ENCODE assay signal across 8 mouse cellular contexts in genomic region chr10:11281498-11282305, GRCm38 (mm10). TPM values are rescaled to one million over a fixed set of nuclear protein-coding genes. Genes with fewer than 3 reads are reported as not detected.
DNase-seq lines count a peak whose midpoint lies in the region; ATAC-seq and TF ChIP-seq lines count a peak whose summit lies in the region.

No protein-coding gene starts in this region.

- no peaks in the 10 kb centered on the region for H3K36me3 ChIP-seq in intestine, postnatal 0 days (ENCODE audit: control insufficient read depth, insufficient read depth)
- no peaks in the 10 kb centered on the region; the same call in 1 of the 2 replicates for H3K36me3 ChIP-seq in liver, embryonic 14.5 days (replicated peaks; ENCODE audit: control insufficient read depth, insufficient read depth, low read depth)
- no peaks in the 10 kb centered on the region for H3K36me3 ChIP-seq in neural tube, embryonic 13.5 days

- H3K9me3 ChIP-seq in intestine, postnatal 0 days (ENCODE audit: control insufficient read depth), result no peaks in the 10 kb centered on the region
- no peaks in the 10 kb centered on the region for H3K9me3 ChIP-seq in liver, embryonic 14.5 days (ENCODE audit: control insufficient read depth, low read length)
- H3K9me3 ChIP-seq in neural tube, embryonic 13.5 days, result no peaks in the 10 kb centered on the region

- peak overlapping the region; percentile 88 for H3K4me3 ChIP-seq in layer of hippocampus, adult 2 months
- peak overlapping the region; percentile 81 for H3K4me3 ChIP-seq in intestine, postnatal 0 days (ENCODE audit: low read depth, low read length)
- peak overlapping the region; percentile 99 to 100 for H3K4me3 ChIP-seq in liver, embryonic 14.5 days (ENCODE audit: insufficient read depth in 1 of 2, low read depth in 2 of 2, low read length in 2 of 2)
- H3K4me3 ChIP-seq in neural tube, embryonic 13.5 days, result peak overlapping the region; percentile 96

- TF ChIP-seq EP300 in liver, embryonic 14.5 days (IDR thresholded peaks at IDR 0.05; ENCODE audit: low read depth), result no peak

- H3K27me3 ChIP-seq in intestine, postnatal 0 days (replicated peaks; ENCODE audit: control insufficient read depth, insufficient read depth, low read length), result no peaks in the 10 kb centered on the region
- H3K27me3 ChIP-seq in liver, embryonic 14.5 days (ENCODE audit: control insufficient read depth, insufficient read depth, low read length), result no peaks in the 10 kb centered on the region
- H3K27me3 ChIP-seq in neural tube, embryonic 13.5 days, result no peaks in the 10 kb centered on the region

- peak overlapping the region; percentile 93 for H3K9ac ChIP-seq in intestine, postnatal 0 days (ENCODE audit: low read depth, low read length)
- H3K9ac ChIP-seq in liver, embryonic 14.5 days (replicated peaks), result peak overlapping the region; percentile 100
- H3K9ac ChIP-seq in neural tube, embryonic 13.5 days, result peak overlapping the region; percentile 94

- H3K27ac ChIP-seq in layer of hippocampus, adult 2 months, result peak overlapping the region; percentile 100
- peak overlapping the region; percentile 99 for H3K27ac ChIP-seq in intestine, postnatal 0 days (ENCODE audit: low read depth, low read length)
- peak overlapping the region; percentile 93 for H3K27ac ChIP-seq in liver, embryonic 14.5 days
- H3K27ac ChIP-seq in neural tube, embryonic 13.5 days (replicated peaks), result peak overlapping the region; percentile 97

- H3K4me2 ChIP-seq in intestine, postnatal 0 days (replicated peaks; ENCODE audit: low read depth), result peak overlapping the region; percentile 97
- peak overlapping the region; percentile 64 for H3K4me2 ChIP-seq in liver, embryonic 14.5 days (ENCODE audit: low read depth)
- peak overlapping the region; percentile 86 for H3K4me2 ChIP-seq in neural tube, embryonic 13.5 days

- under 1% methylated on average over 50 of the region's 68 CpGs for WGBS in intestine, postnatal 0 days
- WGBS in liver, embryonic 14.5 days (ENCODE audit: insufficient replicate concordance), result under 1% methylated on average over 53 of the region's 68 CpGs
- under 1% methylated on average over 46 of the region's 68 CpGs for WGBS in neural tube, embryonic 13.5 days

- no peak for DNase-seq in layer of hippocampus, adult 2 months (ENCODE audit: low spot score in 2 of 2)
- no peak for DNase-seq in layer of hippocampus, adult 8-10 months (ENCODE audit: low spot score in 2 of 2)
- DNase-seq in cerebellum, adult 8-10 months, result peak; percentile 34
- DNase-seq in forelimb bud, embryonic 11.5 days (ENCODE audit: low read depth, low spot score), result peak; percentile 56
- peak; percentile 16 to 41 (median 31) for DNase-seq in liver, embryonic 14.5 days (ENCODE audit: low read depth in 3 of 3, low spot score in 3 of 3)
- DNase-seq in thymus, postnatal 25 days, result peak; percentile 33

- H3K4me1 ChIP-seq in intestine, postnatal 0 days (replicated peaks; ENCODE audit: control insufficient read depth, insufficient read depth, low read length), result 0 out of 2 replicates have a peak, but pooled peaks cover 1% of the 10 kb centered on the region
- peaks cover 11 to 13% of the 10 kb centered on the region in 2 experiments for H3K4me1 ChIP-seq in liver, embryonic 14.5 days (replicated peaks; ENCODE audit: control insufficient read depth in 2 of 2, insufficient read depth in 2 of 2, low read length in 1 of 2)
- peaks cover 18% of the 10 kb centered on the region for H3K4me1 ChIP-seq in neural tube, embryonic 13.5 days (replicated peaks)

- peak; percentile 52 for ATAC-seq in intestine, postnatal 0 days
- ATAC-seq in liver, embryonic 14.5 days (ENCODE audit: insufficient read depth), result peak; percentile 43; the same call in 1 of the 2 replicates
- peak; percentile 32 for ATAC-seq in neural tube, embryonic 13.5 days (ENCODE audit: low read depth)

- no peak for TF ChIP-seq CTCF in layer of hippocampus, adult 2 months (conservative IDR thresholded peaks at IDR 0.05)
- no peak for TF ChIP-seq CTCF in intestine, postnatal 0 days (IDR thresholded peaks at IDR 0.05; ENCODE audit: low read depth)
- TF ChIP-seq CTCF in liver, embryonic 14.5 days (IDR thresholded peaks at IDR 0.05; ENCODE audit: low read depth), result no peak

RNA-seq across cellular contexts. Expression of gene Fbxo30, which starts 0.6 kb away (rescaled TPM):
- total RNA-seq in layer of hippocampus, adult 2 months (2021), result 10 to 100 TPM in 1 of 2 experiments, 1 to 10 TPM in 1; 8.1 to 10.1 TPM
- 10 to 100 TPM; 10.3 to 12.6 (median 11.0) TPM for total RNA-seq in layer of hippocampus, adult 8-10 months (2022)
- polyA plus RNA-seq in intestine, postnatal 0 days (2015; fragmentation: Nextera tagmentation; extraction: Ambion mirVana), result 8.7 and 8.9 TPM in 2 replicates
- polyA plus RNA-seq in liver, embryonic 14.5 days (2012; rRNA removed), result 8.0 and 12.3 TPM in 2 replicates
- 38.4 and 40.9 TPM in 2 replicates for polyA plus RNA-seq in liver, embryonic 14.5 days (2014; fragmentation: Nextera tagmentation; extraction: Ambion mirVana)
- polyA plus RNA-seq in neural tube, embryonic 13.5 days (2015; fragmentation: Nextera tagmentation; extraction: Ambion mirVana), result 21.2 and 25.2 TPM in 2 replicates

Comparison
In these comparisons a context has a peak if more than half of its experiments do, and no peak if none do; other contexts are left out.
1. DNase-seq: peak in cerebellum, adult 8-10 months (single experiment), forelimb bud, embryonic 11.5 days (single experiment), liver, embryonic 14.5 days (3 of 3) and thymus, postnatal 25 days (single experiment); none in layer of hippocampus, adult 2 months (0 of 2) and layer of hippocampus, adult 8-10 months (0 of 2).
2. Peak in every context shown above with its lines, with median percentiles within 50 percentile points of each other: H3K27ac ChIP-seq, H3K4me3 ChIP-seq, ATAC-seq, H3K4me2 ChIP-seq and H3K9ac ChIP-seq.